Mouse (Mus musculus) CD4-positive helper T cell, adult 2 months (primary cell): ENCODE results near the gene Aen.

Experiments used
- DNase-seq: peaks from one replicate; pipeline ENCODE4 v3.0.0-alpha.2; 2012; ENCODE audit warnings: low read depth, missing footprints, low spot score

Aen gene

GRCm38 (mm10) chr7:78893917-78894316 lies 1.7 kb upstream of the Aen start:
- no peak for DNase-seq

- DNase-seq = no peak
Measured at GRCm38 (mm10) chr7:78895021-78895652, 517 bp upstream of the Aen start.

- DNase-seq = no peak
Measured at GRCm38 (mm10) chr7:78897567-78897966, 1.9 kb downstream of the Aen start.

- no peak for DNase-seq
Measured at GRCm38 (mm10) chr7:78903174-78903870, 7.7 kb downstream of the Aen start.

GRCm38 (mm10) chr7:78904175-78904574 lies 8.5 kb downstream of the Aen start:
- no peak for DNase-seq

GRCm38 (mm10) chr7:78909026-78909425 lies 13.4 kb downstream of the Aen start:
- DNase-seq = peak; percentile 34

GRCm38 (mm10) chr7:78910336-78911098 lies 14.9 kb downstream of the Aen start:
- peak; percentile 29 for DNase-seq

- DNase-seq = no peak
Measured at GRCm38 (mm10) chr7:78911209-78911608, 15.6 kb downstream of the Aen start.

- peak; percentile 83 for DNase-seq
Measured at GRCm38 (mm10) chr7:78912253-78912973, 16.8 kb downstream of the Aen start.

GRCm38 (mm10) chr7:78912974-78913474 lies 17.4 kb downstream of the Aen start, which contains the start of gene Isg20:
Gene Isg20, plus strand, starts transcription at chr7:78913424.
- no peak for DNase-seq

- DNase-seq = peak; percentile 86
Measured at GRCm38 (mm10) chr7:78913649-78914544, 18.2 kb downstream of the Aen start.

- DNase-seq = no peak
Measured at GRCm38 (mm10) chr7:78914545-78914845, 18.8 kb downstream of the Aen start.

GRCm38 (mm10) chr7:78914896-78915510 lies 19.3 kb downstream of the Aen start:
- no peak for DNase-seq

- DNase-seq = no peak
Measured at GRCm38 (mm10) chr7:78918686-78919085, 23.0 kb downstream of the Aen start.

GRCm38 (mm10) chr7:78922506-78922905 lies 26.9 kb downstream of the Aen start:
- no peak for DNase-seq

- peak; percentile 58 for DNase-seq
Measured at GRCm38 (mm10) chr7:78924300-78924699, 28.6 kb downstream of the Aen start.

GRCm38 (mm10) chr7:78924796-78925195 lies 29.1 kb downstream of the Aen start:
- DNase-seq = no peak

GRCm38 (mm10) chr7:78925680-78926079 lies 30.0 kb downstream of the Aen start:
- DNase-seq = no peak

GRCm38 (mm10) chr7:78926156-78926555 lies 30.5 kb downstream of the Aen start:
- DNase-seq = no peak

- no peak for DNase-seq
Measured at GRCm38 (mm10) chr7:78927266-78927665, 31.6 kb downstream of the Aen start.
